Mouse (Mus musculus) testis, adult 2 months (tissue): ENCODE measurements around the gene 4930523C07Rik.

Experiments
- CTCF ChIP-seq: fragments of 200-500 bp; IDR thresholded peaks from 2 replicates; pipeline ENCODE4 v1.5.1; 2012; ENCODE audit warnings: low read depth, mild to moderate bottlenecking, inconsistent platforms, low read length, moderate library complexity; ENCODE audit not compliant: control insufficient read depth, insufficient read depth, insufficient replicate concordance
- POLR2A ChIP-seq: fragments of 200-500 bp; IDR thresholded peaks from 2 replicates; pipeline ENCODE4 v1.6.1; 2012; ENCODE audit warnings: low read depth, mild to moderate bottlenecking, inconsistent platforms, low read length, moderate library complexity; ENCODE audit not compliant: control insufficient read depth

DNA sequence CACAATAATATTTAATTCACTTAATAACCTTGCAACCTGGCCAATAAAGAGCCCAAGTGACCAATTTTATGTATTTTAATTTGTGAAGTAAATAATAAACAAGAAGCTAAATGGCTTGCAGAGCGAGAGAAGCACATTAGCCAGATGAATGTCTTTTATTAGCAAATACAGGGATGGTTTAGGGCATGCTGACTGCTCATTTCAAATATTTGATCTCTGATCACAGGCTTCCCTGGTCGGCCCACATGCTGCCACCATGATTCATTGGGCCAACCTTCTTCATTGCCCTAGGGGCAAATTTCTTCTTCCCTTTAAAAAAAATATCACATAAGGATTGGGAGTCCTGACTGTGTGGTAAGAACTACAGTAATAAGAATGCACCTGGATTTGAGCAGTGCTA lies 42.5 kb downstream of the 4930523C07Rik start:
- TF ChIP-seq CTCF (no peak), POLR2A (no peak)
